Comparison of ENCODE assay signal across 8 mouse cellular contexts in the genomic region with DNA sequence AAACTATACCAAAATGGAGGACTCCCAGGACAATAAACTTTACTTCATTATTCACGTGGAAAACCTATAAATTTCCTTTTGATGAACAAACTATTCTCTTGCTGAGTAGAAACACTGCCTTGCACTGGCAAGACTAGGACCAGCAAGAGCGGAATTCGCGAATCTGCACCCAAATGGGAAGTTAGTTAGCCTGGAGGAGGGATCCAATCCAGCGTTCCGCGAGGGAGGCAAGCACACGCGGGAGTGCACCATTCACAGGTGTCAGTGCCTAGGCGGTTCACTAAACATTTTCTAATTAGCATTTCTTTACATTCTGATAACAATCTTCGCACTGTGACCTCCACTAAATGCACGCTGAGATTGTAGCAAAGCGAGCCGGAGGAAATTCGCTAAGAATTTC. TPM values are rescaled to one million over a fixed set of nuclear protein-coding genes. Genes with fewer than 3 reads are reported as not detected.
DNase-seq lines count a peak whose midpoint lies in the region; ATAC-seq and TF ChIP-seq lines count a peak whose summit lies in the region.

No protein-coding gene starts in this region.

- peak overlapping the region; percentile 88 for H3K9ac ChIP-seq in heart, postnatal 0 days (replicated peaks; ENCODE audit: low read depth, low read length)
- peak overlapping the region; percentile 96 for H3K9ac ChIP-seq in liver, embryonic 13.5 days
- H3K9ac ChIP-seq in stomach, embryonic 16.5 days (ENCODE audit: low read length), result no peak overlapping the region

- no peak overlapping the region for H3K27ac ChIP-seq in left cerebral cortex, adult 2 months
- no peak overlapping the region for H3K27ac ChIP-seq in heart, postnatal 0 days (ENCODE audit: low read depth)
- peak overlapping the region; percentile 90; the same call in 1 of the 2 replicates for H3K27ac ChIP-seq in liver, embryonic 13.5 days
- no peak overlapping the region for H3K27ac ChIP-seq in stomach, embryonic 16.5 days (ENCODE audit: low read length)

- H3K9me3 ChIP-seq in heart, postnatal 0 days (replicated peaks; ENCODE audit: control insufficient read depth, low read length), result 0 out of 2 replicates have a peak, but pooled peaks cover 4% of the 10 kb centered on the region
- H3K9me3 ChIP-seq in liver, embryonic 13.5 days (replicated peaks), result no peaks in the 10 kb centered on the region; the same call in 1 of the 2 replicates
- no peaks in the 10 kb centered on the region; the same call in 1 of the 2 replicates for H3K9me3 ChIP-seq in stomach, embryonic 16.5 days (replicated peaks; ENCODE audit: control insufficient read depth, low read length)

- peak overlapping the region; percentile 93 for H3K4me3 ChIP-seq in left cerebral cortex, adult 2 months
- H3K4me3 ChIP-seq in heart, postnatal 0 days (ENCODE audit: low read depth, low read length), result peak overlapping the region; percentile 96
- H3K4me3 ChIP-seq in liver, embryonic 13.5 days (replicated peaks), result peak overlapping the region; percentile 99
- H3K4me3 ChIP-seq in stomach, embryonic 16.5 days (replicated peaks; ENCODE audit: low read length), result peak overlapping the region; percentile 67

- no peak for ATAC-seq in heart, postnatal 0 days (ENCODE audit: insufficient read depth, low read depth)
- no peak for ATAC-seq in liver, embryonic 13.5 days (ENCODE audit: low read depth)
- ATAC-seq in stomach, embryonic 16.5 days (ENCODE audit: insufficient read depth, low FRiP score), result no peak

- DNase-seq in left cerebral cortex, adult 2 months (ENCODE audit: extremely low spot score in 1 of 2, low spot score in 2 of 2), result peak in 1 of 2 experiments; percentile 13
- DNase-seq in left cerebral cortex, postnatal 4 days, result no peak
- peak; percentile 50 for DNase-seq in embryo, embryonic 11 days
- DNase-seq in heart, postnatal 0 days (ENCODE audit: low spot score), result no peak
- no peak for DNase-seq in liver, embryonic 13.5 days
- DNase-seq in gastrocnemius, adult 18-20 months (ENCODE audit: low spot score), result no peak
- no peak for DNase-seq in spleen, postnatal 10 days (ENCODE audit: low spot score in 2 of 2)

- H3K4me1 ChIP-seq in heart, postnatal 0 days (ENCODE audit: control insufficient read depth, insufficient read depth), result peaks cover 12% of the 10 kb centered on the region; the same call in 1 of the 2 replicates
- H3K4me1 ChIP-seq in liver, embryonic 13.5 days (replicated peaks), result peaks cover 74% of the 10 kb centered on the region
- no peaks in the 10 kb centered on the region for H3K4me1 ChIP-seq in stomach, embryonic 16.5 days (ENCODE audit: control insufficient read depth, insufficient read depth, low read length)

- TF ChIP-seq EP300 in heart, postnatal 0 days (IDR thresholded peaks at IDR 0.05; ENCODE audit: low read depth), result no peak

- no peaks in the 10 kb centered on the region for H3K36me3 ChIP-seq in heart, postnatal 0 days (replicated peaks; ENCODE audit: control insufficient read depth, insufficient read depth, low read length)
- H3K36me3 ChIP-seq in liver, embryonic 13.5 days, result 0 out of 2 replicates have a peak, but pooled peaks cover 3% of the 10 kb centered on the region
- no peaks in the 10 kb centered on the region for H3K36me3 ChIP-seq in stomach, embryonic 16.5 days (ENCODE audit: control insufficient read depth, insufficient read depth, low read length)

- H3K27me3 ChIP-seq in heart, postnatal 0 days (ENCODE audit: control insufficient read depth, insufficient read depth, low read length), result no peaks in the 10 kb centered on the region; the same call in 1 of the 2 replicates
- H3K27me3 ChIP-seq in liver, embryonic 13.5 days, result peaks cover 4% of the 10 kb centered on the region; the same call in 1 of the 2 replicates
- H3K27me3 ChIP-seq in stomach, embryonic 16.5 days (ENCODE audit: control insufficient read depth, insufficient read depth, low read length), result no peaks in the 10 kb centered on the region

- intact Hi-C loops in left cerebral cortex, adult 2 months (cut with DNase I), result loop anchor here (1.0 to 2.0 kb wide), 3 partner anchors 35 to 63 kb away; partner anchors contain the start of genes Abhd16b and Dnajc5
- intact Hi-C loops in left cerebral cortex, postnatal 4 days (cut with DNase I), result no loop called here

- WGBS in heart, postnatal 0 days, result 12% methylated on average over 15 of the region's 15 CpGs
- WGBS in liver, embryonic 13.5 days (ENCODE audit: insufficient replicate concordance), result 9% methylated on average over 15 of the region's 15 CpGs
- 4% methylated on average over 15 of the region's 15 CpGs for WGBS in stomach, embryonic 16.5 days

- TF ChIP-seq CTCF in left cerebral cortex, adult 2 months (IDR thresholded peaks at IDR 0.05), result no peak
- TF ChIP-seq CTCF in heart, postnatal 0 days (IDR thresholded peaks at IDR 0.05; ENCODE audit: low read depth), result no peak

- H3K4me2 ChIP-seq in heart, postnatal 0 days (ENCODE audit: low read depth, low read length), result peak overlapping the region; percentile 98
- peak overlapping the region; percentile 100 for H3K4me2 ChIP-seq in liver, embryonic 13.5 days
- peak overlapping the region; percentile 99 for H3K4me2 ChIP-seq in stomach, embryonic 16.5 days (ENCODE audit: low read depth, low read length)

RNA-seq across cellular contexts. Expression of gene Zbtb46, which starts 1.4 kb away (rescaled TPM):
- total RNA-seq in left cerebral cortex, adult 2 months (2021), result 10 to 100 TPM; 12.0 to 13.7 TPM
- 10 to 100 TPM; 16.6 to 16.8 TPM for total RNA-seq in left cerebral cortex, postnatal 4 days (2021)
- 13.3 and 18.4 TPM in 2 replicates for total RNA-seq in heart, postnatal 0 days (2014; rRNA removed; ENCODE audit: low replicate concordance)
- polyA plus RNA-seq in heart, postnatal 0 days (2015; fragmentation: Nextera tagmentation; extraction: Ambion mirVana), result 6.7 and 7.5 TPM in 2 replicates
- polyA plus RNA-seq in liver, embryonic 13.5 days (2015; fragmentation: Nextera tagmentation; extraction: Ambion mirVana), result 10.2 and 10.7 TPM in 2 replicates
- polyA plus RNA-seq in stomach, embryonic 16.5 days (2015; fragmentation: Nextera tagmentation; extraction: Ambion mirVana), result 7.9 and 9.7 TPM in 2 replicates
- 1 to 10 TPM; 3.3 to 5.9 TPM for total RNA-seq in gastrocnemius, adult 18-20 months (2021)

RNA-seq across cellular contexts. Expression of gene Abhd16b, which starts 35.2 kb away (rescaled TPM):
- not detected for total RNA-seq in left cerebral cortex, adult 2 months (2021)
- not detected for total RNA-seq in left cerebral cortex, postnatal 4 days (2021)
- not detected in 2 replicates for total RNA-seq in heart, postnatal 0 days (2014; rRNA removed; ENCODE audit: low replicate concordance)
- 0.16 TPM in 1 of 2 replicates, not detected in the other for polyA plus RNA-seq in heart, postnatal 0 days (2015; fragmentation: Nextera tagmentation; extraction: Ambion mirVana)
- polyA plus RNA-seq in liver, embryonic 13.5 days (2015; fragmentation: Nextera tagmentation; extraction: Ambion mirVana), result 0.06 TPM in 2 replicates
- 0.12 and 0.16 TPM in 2 replicates for polyA plus RNA-seq in stomach, embryonic 16.5 days (2015; fragmentation: Nextera tagmentation; extraction: Ambion mirVana)
- not detected for total RNA-seq in gastrocnemius, adult 18-20 months (2021)

RNA-seq across cellular contexts. Expression of gene Tpd52l2, which starts 39.1 kb away (rescaled TPM):
- total RNA-seq in left cerebral cortex, adult 2 months (2021), result 10 to 100 TPM; 73.2 to 76.3 TPM
- 10 to 100 TPM; 69.7 to 73.5 TPM for total RNA-seq in left cerebral cortex, postnatal 4 days (2021)
- total RNA-seq in heart, postnatal 0 days (2014; rRNA removed; ENCODE audit: low replicate concordance), result 58.2 and 82.3 TPM in 2 replicates
- 101 and 103 TPM in 2 replicates for polyA plus RNA-seq in heart, postnatal 0 days (2015; fragmentation: Nextera tagmentation; extraction: Ambion mirVana)
- 83.0 and 87.8 TPM in 2 replicates for polyA plus RNA-seq in liver, embryonic 13.5 days (2015; fragmentation: Nextera tagmentation; extraction: Ambion mirVana)
- 139 and 142 TPM in 2 replicates for polyA plus RNA-seq in stomach, embryonic 16.5 days (2015; fragmentation: Nextera tagmentation; extraction: Ambion mirVana)
- 10 to 100 TPM; 48.9 to 51.1 TPM for total RNA-seq in gastrocnemius, adult 18-20 months (2021)
